Mouse (Mus musculus) megakaryocyte, adult 5-6 weeks (primary cell): ENCODE measurements at regions not wholly inside any gene's neighbourhood (a gene's known extent, or its start where the extent isn't known, plus 50 kb on each side); places are given as distances from the start of the nearest gene placed in this dataset.
A peak's percentile ranks its signal among the peaks of the same experiment; 100 is the strongest.
"Not testable (repeated sequence)": the region's sequence is repeated elsewhere in the genome, so short reads cannot be mapped to it uniquely, and the experiment has no call there.

Experiments used
- ATAC-seq: 2 replicates; pipeline ENCODE4 v1.8.0; 2016; ENCODE audit warnings: mild to moderate bottlenecking, inconsistent platforms; ENCODE audit not compliant: poor library complexity, severe bottlenecking

GRCm38 (mm10) chr8:20495542-20495941, 119.2 kb upstream of the Gm21119 start:
- not testable (repeated sequence) for ATAC-seq

DNA sequence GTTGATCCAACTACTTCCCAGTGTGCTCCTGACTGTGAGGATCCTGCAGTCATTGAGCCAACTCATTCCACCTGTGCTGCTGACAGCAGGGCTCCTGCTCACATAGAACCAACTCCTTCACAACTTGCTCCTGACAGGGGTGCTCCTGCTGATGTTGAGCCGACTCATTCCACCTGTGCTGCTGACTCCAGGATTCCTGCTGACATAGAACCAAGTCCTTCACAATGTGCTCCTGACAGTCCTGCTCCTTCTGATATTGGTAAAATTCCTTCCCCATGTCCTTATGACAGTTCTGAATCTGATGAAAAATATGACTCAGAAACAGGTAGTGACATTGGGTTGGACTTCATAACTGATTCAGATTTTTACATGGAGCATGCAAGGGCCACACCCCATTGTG, 100.8 kb upstream of the Gm21119 start:
- ATAC-seq, result not testable (repeated sequence)

- not testable (repeated sequence) for ATAC-seq
These were observed 98.3 kb upstream of the Gm21119 start for GRCm38 (mm10) chr8:20516324-20516830.

- ATAC-seq, result not testable (repeated sequence)
These were observed 97.2 kb upstream of the Gm21119 start for GRCm38 (mm10) chr8:20517551-20517950.

DNA sequence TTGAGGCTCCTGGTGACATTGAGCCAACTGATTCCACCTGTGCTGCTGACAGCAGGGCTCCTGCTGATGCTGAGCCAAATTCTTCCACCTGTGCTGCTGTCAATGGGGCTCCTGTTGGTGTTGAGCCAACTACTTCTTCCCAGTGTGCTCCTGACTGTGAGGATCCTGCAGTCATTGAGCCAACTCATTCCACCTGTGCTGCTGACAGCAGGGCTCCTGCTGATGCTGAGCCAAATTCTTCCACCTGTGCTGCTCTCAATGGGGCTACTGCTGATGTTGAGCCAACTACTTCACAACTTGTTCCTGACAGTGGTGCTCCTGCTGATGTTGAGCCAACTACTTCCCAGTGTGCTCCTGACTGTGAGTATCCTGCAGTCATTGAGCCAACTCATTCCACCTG, 90.2 kb upstream of the Gm21119 start:
- ATAC-seq, result not testable (repeated sequence)

GRCm38 (mm10) chr8:20529048-20529447, 85.7 kb upstream of the Gm21119 start:
- ATAC-seq, result not testable (repeated sequence)

DNA sequence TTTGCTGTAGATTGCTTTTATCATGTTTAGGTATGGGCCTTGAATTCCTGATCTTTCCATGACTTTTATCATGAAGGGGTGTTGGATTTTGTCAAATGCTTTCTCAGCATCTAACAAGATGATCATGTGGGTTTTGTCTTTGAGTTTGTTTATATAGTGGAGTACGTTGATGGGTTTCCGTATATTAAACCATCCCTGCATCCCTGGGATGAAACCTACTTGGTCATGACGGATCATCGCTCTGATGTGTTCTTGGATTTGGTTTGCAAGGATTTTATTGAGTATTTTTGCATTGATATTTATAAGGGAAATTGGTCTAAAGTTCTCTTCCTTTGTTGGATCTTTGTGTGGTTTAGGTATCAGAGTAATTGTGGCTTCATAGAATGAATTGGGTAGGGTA, 75.7 kb upstream of the Gm21119 start:
- ATAC-seq, result not testable (repeated sequence)

DNA sequence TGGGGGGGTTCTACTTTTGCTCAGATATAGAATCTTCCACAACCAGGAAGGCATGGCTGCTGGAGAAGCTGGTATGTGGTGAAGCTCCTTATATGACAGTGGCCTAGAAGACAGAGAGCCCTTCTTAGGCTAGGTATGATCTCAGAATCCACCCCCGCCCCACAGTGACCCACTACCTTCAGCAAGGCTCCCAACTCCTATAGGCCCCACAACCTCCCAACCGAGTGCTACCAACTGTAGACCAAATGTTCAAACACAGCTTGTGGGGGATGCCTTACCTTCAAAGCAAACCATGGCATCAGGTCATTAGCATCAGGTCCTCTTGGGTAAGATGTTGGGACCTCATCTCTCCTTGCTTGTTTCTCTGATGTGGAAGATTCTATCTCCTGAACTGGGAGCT, 70.6 kb upstream of the Gm21119 start:
- not testable (repeated sequence) for ATAC-seq

DNA sequence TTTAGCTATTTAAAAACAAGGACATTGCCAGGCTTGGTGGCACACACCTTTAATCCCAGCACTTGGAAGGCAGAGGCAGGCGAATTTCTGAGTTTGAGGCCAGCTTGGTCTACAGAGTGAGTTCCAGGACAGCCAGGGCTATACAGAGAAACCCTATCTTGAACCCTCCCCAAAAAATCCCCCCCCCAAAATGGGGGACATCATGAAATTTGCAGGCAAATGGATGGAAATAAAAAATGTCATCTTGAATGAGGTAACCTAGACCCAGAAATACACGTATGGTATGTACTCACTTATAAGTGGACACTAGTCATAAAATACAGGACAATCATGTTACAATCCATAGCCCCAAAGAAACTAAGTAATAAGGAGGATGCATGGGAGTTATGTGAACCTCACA, 69.4 kb upstream of the Gm21119 start:
- not testable (repeated sequence) for ATAC-seq

GRCm38 (mm10) chr8:20546401-20546800, 68.3 kb upstream of the Gm21119 start:
- ATAC-seq, result not testable (repeated sequence)

GRCm38 (mm10) chr8:20550054-20550778, 64.5 kb upstream of the Gm21119 start:
- peak; percentile 100 for ATAC-seq

GRCm38 (mm10) chr8:20556501-20557181, 58.1 kb upstream of the Gm21119 start:
- peak; percentile 6; the same call in 1 of the 2 replicates for ATAC-seq

DNA sequence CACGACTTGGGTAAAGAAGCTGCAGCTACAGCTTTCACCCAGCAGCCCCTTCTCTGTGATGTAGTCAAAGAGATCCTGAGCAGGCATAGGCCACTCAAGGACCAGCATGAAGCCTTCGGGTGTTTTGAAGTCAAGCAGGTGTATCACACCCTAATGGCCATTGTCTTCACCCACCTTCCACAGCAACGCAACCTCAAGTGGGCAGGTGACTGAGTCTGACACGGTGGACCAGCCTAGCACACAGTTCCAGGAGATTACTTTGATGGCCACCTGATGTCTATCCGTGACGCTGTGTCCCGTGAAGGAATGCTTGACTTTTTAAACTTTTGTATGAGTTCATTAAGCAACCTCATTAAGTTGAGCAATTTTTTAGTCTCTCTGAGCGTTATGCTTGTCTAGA, 57.5 kb upstream of the Gm21119 start:
- ATAC-seq, result peak; percentile 33

- peak; percentile 100 for ATAC-seq
These were observed 57.1 kb upstream of the Gm21119 start for GRCm38 (mm10) chr8:20557609-20558008.
